21 mouse cellular contexts compared by ENCODE assay signal in genomic region chr13:45004987-45005592, GRCm38 (mm10). TPM values are rescaled to one million over a fixed set of nuclear protein-coding genes. Genes with fewer than 3 reads are reported as not detected.
DNase-seq lines count a peak whose midpoint lies in the region; ATAC-seq and TF ChIP-seq lines count a peak whose summit lies in the region.
"Had no signal": no experiment of that assay in that cellular context is flagged by ENCODE, and none has a peak within 500 bp of the region (broad histone marks: within the 10 kb centered on the region; RNA-seq: fewer than 3 reads in every experiment).

No protein-coding gene starts in this region.

- no peaks in the 10 kb centered on the region for H3K9me3 ChIP-seq in intestine, postnatal 0 days (ENCODE audit: control insufficient read depth)
- no peaks in the 10 kb centered on the region for H3K9me3 ChIP-seq in forebrain, embryonic 11.5 days (ENCODE audit: control insufficient read depth, low read length)
- H3K9me3 ChIP-seq: heart, embryonic 15.5 days; hindbrain, embryonic 15.5 days; neural tube, embryonic 15.5 days had no signal

- TF ChIP-seq CTCF in intestine, postnatal 0 days (IDR thresholded peaks at IDR 0.05; ENCODE audit: low read depth), result no peak

- peak; percentile 30 for DNase-seq in gastrocnemius, adult 18-20 months (ENCODE audit: low spot score)
- DNase-seq in gastrocnemius, postnatal 4 days (ENCODE audit: low spot score in 2 of 2), result no peak
- peak; percentile 97 for DNase-seq in 3T3-L1 (ENCODE audit: low read depth, low spot score)
- peak; percentile 62 for DNase-seq in Muller cell, postnatal 12 days (ENCODE audit: inconsistent ontology term)
- no peak for DNase-seq in kidney, postnatal 4 days
- DNase-seq in forebrain, embryonic 11.5 days (ENCODE audit: low spot score), result no peak
- DNase-seq: cerebellum, adult 9-10 months; gastrocnemius, postnatal 14 days; heart, postnatal 4 days; layer of hippocampus, postnatal 36 days; right cerebral cortex, adult 18-20 months had no signal

- H3K4me1 ChIP-seq in intestine, postnatal 0 days (replicated peaks; ENCODE audit: control insufficient read depth, insufficient read depth, low read length), result no peaks in the 10 kb centered on the region
- H3K4me1 ChIP-seq in forebrain, embryonic 11.5 days (replicated peaks; ENCODE audit: control insufficient read depth, insufficient read depth, low read length), result peaks cover 5% of the 10 kb centered on the region; the same call in 1 of the 2 replicates

- no peak overlapping the region for H3K27ac ChIP-seq in intestine, postnatal 0 days (ENCODE audit: low read depth, low read length)
- H3K27ac ChIP-seq in forebrain, embryonic 11.5 days (ENCODE audit: low read depth, low read length), result no peak overlapping the region
- H3K27ac ChIP-seq: heart, embryonic 15.5 days; hindbrain, embryonic 15.5 days; layer of hippocampus, adult 2 months; neural tube, embryonic 15.5 days; stomach, postnatal 0 days had no signal

- no peaks in the 10 kb centered on the region for H3K36me3 ChIP-seq in intestine, postnatal 0 days (ENCODE audit: control insufficient read depth, insufficient read depth)
- no peaks in the 10 kb centered on the region for H3K36me3 ChIP-seq in forebrain, embryonic 11.5 days (ENCODE audit: control insufficient read depth, insufficient read depth, low read length)
- H3K36me3 ChIP-seq: heart, embryonic 15.5 days; hindbrain, embryonic 15.5 days; neural tube, embryonic 15.5 days had no signal

- peak; percentile 12; the same call in 1 of the 2 replicates for ATAC-seq in granulocyte monocyte progenitor cell, adult 5-6 weeks (replicated peaks; ENCODE audit: poor library complexity, severe bottlenecking)
- ATAC-seq in intestine, postnatal 0 days, result no peak
- no peak for ATAC-seq in forebrain, embryonic 11.5 days (replicated peaks; ENCODE audit: low FRiP score)
- ATAC-seq: activated CD4-positive, CD25-positive, alpha-beta regulatory T cell, adult 4 months; lung, postnatal 0 days had no signal

- WGBS in intestine, postnatal 0 days, result 81% methylated on average over 5 of the region's 5 CpGs
- 86% methylated on average over 5 of the region's 5 CpGs for WGBS in forebrain, embryonic 11.5 days

- no peak overlapping the region for H3K4me2 ChIP-seq in intestine, postnatal 0 days (replicated peaks; ENCODE audit: low read depth)
- no peak overlapping the region for H3K4me2 ChIP-seq in forebrain, embryonic 11.5 days (ENCODE audit: low read depth, low read length, severe bottlenecking)
- H3K4me2 ChIP-seq: heart, embryonic 15.5 days; hindbrain, embryonic 15.5 days; midbrain, embryonic 11.5 days; neural tube, embryonic 15.5 days had no signal

- no peak overlapping the region for H3K4me3 ChIP-seq in intestine, postnatal 0 days (ENCODE audit: low read depth, low read length)
- no peak overlapping the region for H3K4me3 ChIP-seq in forebrain, embryonic 11.5 days (ENCODE audit: low read depth, low read length)
- H3K4me3 ChIP-seq: heart, embryonic 15.5 days; hindbrain, embryonic 15.5 days; layer of hippocampus, adult 2 months; neural tube, embryonic 15.5 days had no signal

- no peak overlapping the region for H3K9ac ChIP-seq in intestine, postnatal 0 days (ENCODE audit: low read depth, low read length)
- no peak overlapping the region for H3K9ac ChIP-seq in forebrain, embryonic 11.5 days (ENCODE audit: low read length)
- H3K9ac ChIP-seq: heart, embryonic 15.5 days; hindbrain, embryonic 15.5 days; neural tube, embryonic 15.5 days had no signal

- H3K27me3 ChIP-seq in intestine, postnatal 0 days (replicated peaks; ENCODE audit: control insufficient read depth, insufficient read depth, low read length), result no peaks in the 10 kb centered on the region
- H3K27me3 ChIP-seq in forebrain, embryonic 11.5 days (ENCODE audit: control insufficient read depth, insufficient read depth, low read length), result no peaks in the 10 kb centered on the region
- H3K27me3 ChIP-seq: heart, embryonic 15.5 days; hindbrain, embryonic 15.5 days; neural tube, embryonic 15.5 days had no signal

RNA-seq across cellular contexts. Expression of gene Dtnbp1, which starts 3.1 kb away (rescaled TPM):
- total RNA-seq in gastrocnemius, adult 18-20 months (2021), result 10 to 100 TPM; 66.3 to 78.4 TPM
- total RNA-seq in gastrocnemius, postnatal 4 days (2021), result 10 to 100 TPM; 35.2 to 37.5 TPM
- total RNA-seq in granulocyte monocyte progenitor cell, adult 5-6 weeks (2014; fragmentation: Nextera tagmentation), result 96.7 and 119 TPM in 2 replicates
- total RNA-seq in granulocyte monocyte progenitor cell, adult 5-6 weeks (2017), result 78.5 and 90.6 TPM in 2 replicates
- 65.2 and 69.7 TPM in 2 replicates for polyA plus RNA-seq in intestine, postnatal 0 days (2015; fragmentation: Nextera tagmentation; extraction: Ambion mirVana)
- 73.3 and 87.6 TPM in 2 replicates for polyA plus RNA-seq in forebrain, embryonic 11.5 days (2014; fragmentation: Nextera tagmentation; extraction: Ambion mirVana)

Comparison
In these comparisons a context has a peak if more than half of its experiments do, and no peak if none do; other contexts are left out.
1. DNase-seq: peak in gastrocnemius, adult 18-20 months (single experiment), 3T3-L1 (single experiment) and Muller cell, postnatal 12 days (single experiment); none in gastrocnemius, postnatal 4 days (0 of 2), kidney, postnatal 4 days (0 of 2) and forebrain, embryonic 11.5 days (single experiment).